Mouse (Mus musculus) midbrain, embryonic 14.5 days (tissue): ENCODE measurements around the gene Bub1. TPM values are rescaled to one million over a fixed set of nuclear protein-coding genes. Genes with fewer than 3 reads are reported as not detected.

Source experiments
- ATAC-seq: fragments of 200-750 bp; cut with Nextera tagmentation; 2 replicates; pipeline ENCODE4 v1.8.0; 2017; ENCODE audit warnings: moderate number of reproducible peaks, moderate library complexity; ENCODE audit not compliant: low FRiP score, low TSS enrichment
- DNase-seq: peaks from one replicate; pipeline ENCODE4 v3.0.0-alpha.2; 2015
- H3K27ac ChIP-seq: fragments of 300-500 bp; sonication (generic); replicated peaks from 2 replicates; pipeline ENCODE4 v1.5.1; 2014; ENCODE audit warnings: mild to moderate bottlenecking, low read depth, low read length, moderate library complexity
- H3K27me3 ChIP-seq: fragments of 300-500 bp; sonication (generic); 2 replicates; pipeline ENCODE4 v1.6.1; 2014; ENCODE audit warnings: low read length, control low read depth, mixed read lengths; ENCODE audit not compliant: control insufficient read depth, insufficient read depth
- H3K36me3 ChIP-seq: fragments of 300-500 bp; sonication (generic); 2 replicates; pipeline ENCODE4 v1.6.1; 2014; ENCODE audit warnings: low read length, control low read depth; ENCODE audit not compliant: control insufficient read depth, insufficient read depth
- H3K4me1 ChIP-seq: fragments of 300-500 bp; sonication (generic); 2 replicates; pipeline ENCODE4 v1.6.1; 2014; ENCODE audit warnings: mild to moderate bottlenecking, antibody characterized with exemption, low read length, control low read depth; ENCODE audit not compliant: control insufficient read depth, insufficient read depth
- H3K4me2 ChIP-seq: fragments of 300-500 bp; sonication (generic); 2 replicates; pipeline ENCODE4 v1.6.1; 2014; ENCODE audit warnings: mild to moderate bottlenecking, low read length, moderate library complexity
- H3K4me3 ChIP-seq: fragments of 300-500 bp; sonication (generic); replicated peaks from 2 replicates; pipeline ENCODE4 v1.5.1; 2014; ENCODE audit warnings: low read depth, low read length
- H3K9ac ChIP-seq: fragments of 300-500 bp; sonication (generic); replicated peaks from 2 replicates; pipeline ENCODE4 v1.6.1; 2014; ENCODE audit warnings: mild to moderate bottlenecking, low read length, moderate library complexity
- H3K9me3 ChIP-seq: fragments of 300-500 bp; sonication (generic); 2 replicates; pipeline ENCODE4 v1.6.1; 2016; ENCODE audit warnings: low read length, control low read depth, mixed read lengths; ENCODE audit not compliant: control insufficient read depth
- WGBS: fragments of 180-500 bp; shearing (Covaris S2); extraction: QIAGEN DNeasy Blood & Tissue Kit; methylation state at CpG from one replicate; pipeline ENCODE4 v1.1.7; 2014; 5-methylcytosine and 5-hydroxymethylcytosine counted together
- polyA plus RNA-seq: library from polyadenylated mRNA; unstranded; fragments of >200 nt; fragmentation: Nextera tagmentation; extraction: Ambion mirVana; gene quantifications from 2 replicates; pipeline ENCODE4 v1.2.1, GENCODE M21; 2014

The Bub1 gene
- polyA plus RNA-seq, 1 experiment from 2014 or later, result 5.0 TPM

GRCm38 (mm10) chr2:127842421-127842820 lies 10.8 kb upstream of the Bub1 start:
- 78% methylated on average over 3 of the region's 3 CpGs for WGBS
- DNase-seq (no peak), ATAC-seq (no peak)

GRCm38 (mm10) chr2:127841402-127841801 lies 9.7 kb upstream of the Bub1 start:
- H3K4me3 ChIP-seq, result no peak overlapping the region
- no peaks in the 10 kb centered on the region for H3K9me3 ChIP-seq
- ATAC-seq (no peak), DNase-seq (no peak)
- no peak overlapping the region for H3K9ac ChIP-seq
- H3K27me3 ChIP-seq, result peaks cover 4% of the 10 kb centered on the region
- no peaks in the 10 kb centered on the region for H3K36me3 ChIP-seq
- WGBS, result 89% methylated on average over 1 of the region's 1 CpGs
- H3K4me1 ChIP-seq, result no peaks in the 10 kb centered on the region
- H3K27ac ChIP-seq, result no peak overlapping the region
- H3K4me2 ChIP-seq, result no peak overlapping the region

More at GRCm38 (mm10) chr2:127842421-127842820, 10.8 kb upstream of the Bub1 start:
- Histone ChIP-seq H3K9me3 (no peaks in the 10 kb centered on the region), H3K36me3 (no peaks in the 10 kb centered on the region), H3K27ac (no peak overlapping the region), H3K4me2 (no peak overlapping the region), H3K9ac (no peak overlapping the region), H3K4me3 (no peak overlapping the region), H3K27me3 (peaks cover 4% of the 10 kb centered on the region), H3K4me1 (no peaks in the 10 kb centered on the region)

DNA sequence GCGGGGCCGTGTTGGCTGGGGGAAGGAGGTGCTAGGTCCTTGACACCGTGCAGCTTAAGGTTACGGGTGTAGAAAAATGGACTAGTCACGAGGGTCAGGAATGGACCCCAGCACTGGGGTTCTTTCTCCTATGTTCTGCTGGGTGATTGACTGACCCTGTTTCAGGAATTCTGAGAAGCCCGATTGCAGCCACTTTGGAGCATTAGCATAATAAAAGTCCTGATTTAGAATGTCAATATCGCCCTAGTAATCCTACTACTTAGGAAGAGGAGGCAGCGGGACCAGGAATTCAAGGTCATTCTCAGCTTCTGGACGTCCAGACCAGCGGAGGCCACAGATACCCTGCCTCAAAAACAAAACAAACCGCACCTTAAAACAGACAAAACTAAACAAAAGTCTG lies 7.8 kb upstream of the Bub1 start:
- Histone ChIP-seq H3K4me2 (no peak overlapping the region), H3K9me3 (no peaks in the 10 kb centered on the region), H3K9ac (no peak overlapping the region), H3K36me3 (no peaks in the 10 kb centered on the region), H3K27ac (no peak overlapping the region), H3K27me3 (peaks cover 4% of the 10 kb centered on the region), H3K4me1 (no peaks in the 10 kb centered on the region), H3K4me3 (no peak overlapping the region)
- 5% methylated on average over 11 of the region's 11 CpGs for WGBS
- DNase-seq (no peak), ATAC-seq (no peak)

GRCm38 (mm10) chr2:127838576-127838975 lies 6.9 kb upstream of the Bub1 start, which contains the start of gene Acoxl:
Gene Acoxl (plus strand): TSS chr2:127838876.
- DNase-seq (no peak), ATAC-seq (no peak)
- Histone ChIP-seq H3K4me2 (no peak within 1 kb of the TSS), H3K9me3 (no peaks in the 10 kb centered on the region), H3K4me3 (no peak within 1 kb of the TSS), H3K27ac (no peak within 1 kb of the TSS), H3K36me3 (no peaks in the 10 kb centered on the region), H3K27me3 (peaks cover 4% of the 10 kb centered on the region), H3K4me1 (no peaks in the 10 kb centered on the region), H3K9ac (no peak within 1 kb of the TSS)
- WGBS, result 81% methylated on average over 7 of the region's 7 CpGs

DNA sequence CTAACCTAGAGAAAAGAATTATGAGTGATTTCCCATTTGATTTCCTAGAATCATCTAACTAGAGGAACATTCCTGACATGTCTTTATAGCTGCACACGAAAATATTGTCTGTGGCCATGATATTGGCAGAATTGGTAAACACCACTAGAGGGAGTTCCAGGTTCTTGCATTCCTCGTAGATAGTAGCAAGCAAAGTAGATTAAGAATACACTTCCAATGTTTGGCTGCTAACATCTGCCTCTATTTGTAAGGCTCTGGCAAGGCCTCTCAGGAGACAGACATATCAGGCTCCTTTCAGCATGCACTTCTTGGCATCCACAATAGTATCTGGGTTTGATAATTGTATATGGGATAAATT lies 1.1 kb upstream of the Bub1 start:
- WGBS, result 16% methylated on average over 2 of the region's 2 CpGs
- peak; percentile 71 for DNase-seq
- no peak for ATAC-seq

DNA sequence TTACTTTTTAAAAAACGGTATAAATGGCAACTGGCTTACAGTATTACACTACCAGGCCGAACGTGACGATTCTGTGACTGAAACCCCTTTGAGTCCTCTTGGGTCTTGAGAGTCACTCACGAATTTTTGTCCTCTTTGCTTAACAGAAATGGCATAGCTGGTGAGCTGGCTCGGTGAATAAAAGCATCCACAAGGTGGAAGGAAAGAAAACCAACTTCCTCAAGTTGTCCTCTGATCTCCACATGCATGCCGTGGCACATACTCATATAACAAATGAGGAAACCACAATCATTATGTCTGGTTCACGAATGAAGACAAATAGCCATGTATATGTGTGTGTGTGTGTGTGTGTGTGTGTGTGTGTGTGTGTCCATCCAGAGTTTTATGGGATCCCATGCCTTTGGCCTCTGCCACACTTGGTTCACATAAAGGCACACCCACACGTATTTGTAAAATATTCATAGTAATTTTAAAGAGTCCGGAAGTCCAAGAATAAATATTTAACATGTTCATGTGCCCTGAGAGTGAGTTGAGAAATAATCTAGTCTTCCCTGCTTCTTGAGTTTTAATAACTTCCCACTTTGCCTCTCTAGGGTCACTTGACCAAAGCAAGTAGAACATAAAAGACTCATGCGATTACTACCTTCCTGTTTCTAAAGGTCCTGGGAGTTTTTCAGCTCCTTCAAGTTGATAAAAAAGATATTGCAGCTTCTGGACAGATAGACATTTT lies 603 bp upstream of the Bub1 start:
- 41% methylated on average over 11 of the region's 11 CpGs for WGBS

More for the DNA sequence above, 1.1 kb upstream of the Bub1 start:
- H3K4me3 ChIP-seq, result no peak overlapping the region
- no peaks in the 10 kb centered on the region for H3K4me1 ChIP-seq
- no peaks in the 10 kb centered on the region for H3K36me3 ChIP-seq
- H3K27ac ChIP-seq, result no peak overlapping the region
- H3K27me3 ChIP-seq, result no peaks in the 10 kb centered on the region
- no peaks in the 10 kb centered on the region for H3K9me3 ChIP-seq
- no peak overlapping the region for H3K9ac ChIP-seq
- no peak overlapping the region for H3K4me2 ChIP-seq

GRCm38 (mm10) chr2:127791919-127792603 lies 39.6 kb downstream of the Bub1 start, which contains the start of gene Mtln:
Gene Mtln (minus strand): TSS chr2:127792488.
- Histone ChIP-seq H3K4me2 (peak within 1 kb of the TSS; percentile 74), H3K9ac (peak within 1 kb of the TSS; percentile 70), H3K4me3 (peak within 1 kb of the TSS; percentile 74), H3K36me3 (no peaks in the 10 kb centered on the region), H3K9me3 (no peaks in the 10 kb centered on the region), H3K4me1 (peaks cover 20% of the 10 kb centered on the region), H3K27ac (peak within 1 kb of the TSS; percentile 89), H3K27me3 (no peaks in the 10 kb centered on the region)
- DNase-seq, result peak; percentile 95
- 3% methylated on average over 37 of the region's 37 CpGs for WGBS
- peak; percentile 95 for ATAC-seq

More for the DNA sequence above, 603 bp upstream of the Bub1 start:
- H3K27ac ChIP-seq, result no peak overlapping the region
- ATAC-seq, result peak; percentile 66
- no peak for DNase-seq
- H3K9me3 ChIP-seq, result no peaks in the 10 kb centered on the region
- no peaks in the 10 kb centered on the region for H3K4me1 ChIP-seq
- peak overlapping the region; percentile 78 for H3K4me2 ChIP-seq
- H3K4me3 ChIP-seq, result peak overlapping the region; percentile 50
- no peaks in the 10 kb centered on the region for H3K27me3 ChIP-seq
- no peak overlapping the region; the same call in 1 of the 2 replicates for H3K9ac ChIP-seq
- H3K36me3 ChIP-seq, result 0 out of 2 replicates have a peak, but pooled peaks cover 2% of the 10 kb centered on the region

- peaks cover 20% of the 10 kb centered on the region for H3K4me1 ChIP-seq
- H3K9ac ChIP-seq, result no peak overlapping the region
- H3K4me2 ChIP-seq, result peak overlapping the region; percentile 74
- H3K36me3 ChIP-seq, result no peaks in the 10 kb centered on the region
- no peak for ATAC-seq
- 15% methylated on average over 9 of the region's 9 CpGs for WGBS
- no peaks in the 10 kb centered on the region for H3K27me3 ChIP-seq
- H3K9me3 ChIP-seq, result no peaks in the 10 kb centered on the region
- no peak for DNase-seq
- no peak overlapping the region for H3K27ac ChIP-seq
- peak overlapping the region; percentile 65; the same call in 1 of the 2 replicates for H3K4me3 ChIP-seq
Measured at GRCm38 (mm10) chr2:127789651-127790270, 41.9 kb downstream of the Bub1 start.
